Mouse (Mus musculus): ENCODE data around the gene Galnt6.
A peak's percentile ranks its signal among the peaks of the same experiment; 100 is the strongest.

Gene Galnt6

DNA sequence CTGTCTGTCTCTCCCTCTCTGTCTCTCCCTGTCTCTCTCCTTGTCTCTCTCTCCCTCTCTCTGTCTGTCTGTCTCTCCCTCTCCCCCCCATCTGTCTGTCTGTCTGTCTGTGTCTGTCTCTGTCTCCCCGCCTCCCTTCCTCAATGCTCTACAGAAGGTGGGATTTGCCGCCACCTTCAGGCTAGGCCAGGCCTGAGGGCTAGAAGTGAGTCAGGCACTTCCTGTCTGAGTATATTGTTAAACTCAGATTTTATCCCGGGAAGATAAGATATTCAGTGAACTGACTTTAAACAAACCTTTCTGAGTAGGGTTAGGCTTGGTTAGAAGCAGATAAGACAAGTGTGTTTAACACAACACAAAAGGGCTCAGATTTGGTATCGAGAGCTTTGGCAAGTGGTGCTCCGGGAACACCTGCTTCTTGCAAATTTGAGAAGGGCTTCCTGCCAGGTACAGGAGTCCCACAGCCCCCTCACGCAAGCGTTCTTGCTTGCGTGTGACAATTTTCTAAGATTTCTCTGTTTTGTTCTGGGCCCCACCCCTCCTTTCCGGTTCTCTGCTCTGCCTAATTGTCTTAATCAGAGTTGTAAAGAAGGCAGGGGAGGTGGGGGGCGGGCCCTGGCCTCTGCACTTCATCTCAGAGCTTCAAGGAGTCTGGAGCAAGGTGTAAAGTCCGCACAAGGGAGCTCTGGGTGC lies 25.8 kb upstream of the Galnt6 start:
- no peak for DNase-seq (ENCODE audit: inconsistent ontology term)

DNA sequence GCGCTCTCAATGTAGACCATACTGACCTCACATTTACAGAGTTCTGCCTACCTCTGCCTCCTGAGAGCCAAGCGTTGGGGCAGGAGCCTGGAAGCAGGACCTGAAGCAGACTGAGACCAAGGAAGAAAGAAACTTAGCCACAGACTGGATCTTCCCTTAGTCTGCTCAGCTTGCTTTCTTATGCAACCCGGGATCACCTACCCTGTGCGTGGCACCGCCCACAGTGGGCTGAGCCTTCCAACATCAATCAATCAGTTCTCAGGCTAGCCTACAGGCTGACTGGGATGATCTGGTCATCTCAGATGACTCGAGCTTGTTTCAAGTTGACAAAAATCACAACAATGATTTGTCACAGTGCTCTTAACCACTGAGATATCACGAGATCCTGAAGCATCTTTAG lies 24.9 kb upstream of the Galnt6 start:
- DNase-seq (ENCODE audit: inconsistent ontology term), result no peak

DNA sequence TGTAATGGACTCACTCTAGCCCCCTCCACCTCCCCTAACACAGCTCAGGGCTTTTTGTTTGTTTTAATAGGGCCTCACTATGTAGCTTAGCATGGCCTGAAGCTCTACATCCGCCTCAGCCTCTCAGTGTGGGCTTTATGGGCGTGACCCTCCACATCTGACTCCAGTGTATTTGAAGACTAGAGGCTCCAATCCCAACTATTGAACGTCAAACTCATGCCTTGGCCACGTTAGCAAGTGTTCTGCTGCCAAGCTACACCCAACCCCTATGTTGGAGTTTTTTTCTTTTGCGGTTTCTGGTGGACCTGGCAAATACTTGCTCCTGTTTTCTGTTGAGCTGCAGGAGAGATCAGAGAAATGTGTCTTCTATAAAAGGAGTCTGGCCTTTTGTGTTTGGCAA lies 23.9 kb upstream of the Galnt6 start:
- DNase-seq (ENCODE audit: inconsistent ontology term), result no peak

DNA sequence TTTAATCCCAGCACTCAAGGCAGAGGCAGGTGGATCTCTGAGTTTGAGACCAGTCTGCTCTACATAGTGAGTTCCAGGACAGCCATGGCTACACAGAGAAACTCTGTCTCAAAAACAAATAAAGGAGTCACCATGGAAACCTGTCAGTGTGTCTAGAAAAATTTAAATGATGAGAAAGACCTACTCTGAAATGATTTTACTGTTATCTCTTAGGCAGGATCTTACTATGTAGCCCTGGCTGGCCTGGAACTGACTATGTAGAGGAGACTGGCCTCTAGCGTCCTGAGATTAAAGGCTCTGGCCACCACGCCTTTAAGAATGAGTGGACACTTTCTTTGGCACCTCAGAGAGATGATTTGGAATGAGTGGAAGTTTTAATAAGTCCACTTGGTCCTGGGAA lies 23.3 kb upstream of the Galnt6 start:
- no peak for DNase-seq (ENCODE audit: inconsistent ontology term)

DNA sequence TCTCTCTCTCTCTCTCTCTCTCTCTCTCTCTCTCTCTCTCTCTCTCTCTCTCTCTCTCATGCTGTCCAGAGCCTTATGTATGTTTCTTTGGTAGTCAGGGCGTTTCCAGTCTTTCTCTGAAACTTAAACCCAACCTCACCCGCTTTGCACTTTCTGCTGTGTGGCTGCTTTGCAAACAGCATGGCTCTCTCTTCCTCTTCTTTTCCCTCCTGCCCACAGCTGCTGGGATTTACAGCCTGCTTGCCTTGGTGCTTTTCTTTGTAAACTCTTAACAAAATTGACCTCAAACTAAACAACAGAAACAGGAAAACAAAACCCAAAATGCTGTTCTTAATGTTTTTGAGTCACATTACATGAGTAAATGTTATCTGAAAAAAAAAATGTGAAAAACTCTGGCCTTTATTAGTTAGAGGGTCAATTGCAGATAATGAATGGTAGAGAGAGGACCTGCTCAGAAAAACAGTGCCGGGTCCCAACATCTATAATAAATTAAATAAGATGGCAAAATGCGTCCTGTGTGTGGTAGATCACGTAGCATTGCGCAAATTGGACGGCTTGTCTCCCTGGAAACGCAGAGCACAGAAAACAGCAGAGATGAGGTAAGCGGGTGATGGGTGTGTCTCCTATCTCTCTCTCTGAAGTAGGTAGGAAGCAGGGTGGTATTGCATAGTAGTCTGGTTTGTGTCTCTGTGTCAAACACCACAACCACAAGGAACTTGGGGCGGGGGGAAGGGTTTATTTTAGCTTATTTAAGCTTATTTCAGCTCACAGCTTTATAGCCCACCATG lies 20.8 kb upstream of the Galnt6 start:
- DNase-seq (ENCODE audit: inconsistent ontology term), result no peak

DNA sequence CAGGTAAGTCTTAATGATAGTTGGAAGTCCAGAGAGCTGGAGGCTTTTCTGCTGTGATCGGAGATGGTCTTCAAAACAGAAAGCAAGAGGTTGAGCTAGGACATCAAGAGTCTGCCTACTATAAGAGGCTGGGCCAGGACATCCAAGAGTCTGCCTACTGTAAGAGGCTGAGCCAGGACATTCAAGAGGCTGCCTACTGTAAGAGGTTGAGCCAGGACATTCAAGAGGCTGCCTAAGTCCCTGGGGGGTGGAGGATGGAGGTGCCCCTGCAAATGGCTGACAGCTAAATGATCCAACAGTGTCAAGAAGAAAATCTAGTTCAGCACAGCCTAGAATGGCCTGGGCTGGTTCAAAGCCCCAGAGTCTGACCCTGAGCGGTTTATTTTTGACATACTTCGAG lies 19.4 kb upstream of the Galnt6 start:
- DNase-seq (ENCODE audit: inconsistent ontology term), result no peak

DNA sequence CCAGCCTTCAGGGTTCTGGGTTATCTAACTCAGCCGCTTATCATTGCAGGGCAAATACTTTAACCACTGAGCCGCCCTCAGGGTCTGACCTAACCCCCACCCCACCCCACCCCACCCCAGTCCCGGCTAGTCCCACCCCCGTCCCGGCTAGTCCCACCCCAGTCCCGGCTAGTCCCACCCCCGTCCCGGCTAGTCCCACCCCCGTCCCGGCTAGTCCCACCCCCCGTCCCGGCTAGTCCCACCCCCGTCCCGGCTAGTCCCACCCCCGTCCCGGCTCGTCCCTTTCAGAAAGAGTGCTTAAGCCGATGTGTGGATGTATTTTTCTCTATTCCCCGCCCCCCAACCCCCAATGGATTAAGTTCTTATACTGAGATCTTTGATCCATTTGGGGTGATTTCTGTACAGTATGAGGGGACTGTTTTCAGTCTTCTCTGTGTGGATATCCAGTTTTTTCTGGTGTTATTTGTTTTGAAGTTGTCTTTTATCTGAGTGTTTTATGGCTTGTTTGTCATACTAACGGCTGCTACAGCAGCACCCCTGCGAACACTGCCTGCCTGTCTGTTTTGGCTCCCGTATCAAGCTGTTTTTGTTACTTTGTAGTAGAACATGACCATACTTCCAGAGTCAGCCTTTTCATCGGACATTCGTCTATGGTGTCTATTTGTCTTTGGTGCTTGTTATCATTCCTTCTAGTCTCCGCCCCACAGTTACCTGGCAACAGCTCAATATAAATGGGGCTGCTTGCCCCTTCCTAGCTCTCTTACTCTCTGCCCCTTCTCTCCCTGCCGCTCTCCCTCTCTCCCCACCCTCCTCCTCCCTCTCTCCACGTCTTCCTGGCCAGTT lies 18.2 kb upstream of the Galnt6 start:
- peak; percentile 61 for DNase-seq (ENCODE audit: inconsistent ontology term)

DNA sequence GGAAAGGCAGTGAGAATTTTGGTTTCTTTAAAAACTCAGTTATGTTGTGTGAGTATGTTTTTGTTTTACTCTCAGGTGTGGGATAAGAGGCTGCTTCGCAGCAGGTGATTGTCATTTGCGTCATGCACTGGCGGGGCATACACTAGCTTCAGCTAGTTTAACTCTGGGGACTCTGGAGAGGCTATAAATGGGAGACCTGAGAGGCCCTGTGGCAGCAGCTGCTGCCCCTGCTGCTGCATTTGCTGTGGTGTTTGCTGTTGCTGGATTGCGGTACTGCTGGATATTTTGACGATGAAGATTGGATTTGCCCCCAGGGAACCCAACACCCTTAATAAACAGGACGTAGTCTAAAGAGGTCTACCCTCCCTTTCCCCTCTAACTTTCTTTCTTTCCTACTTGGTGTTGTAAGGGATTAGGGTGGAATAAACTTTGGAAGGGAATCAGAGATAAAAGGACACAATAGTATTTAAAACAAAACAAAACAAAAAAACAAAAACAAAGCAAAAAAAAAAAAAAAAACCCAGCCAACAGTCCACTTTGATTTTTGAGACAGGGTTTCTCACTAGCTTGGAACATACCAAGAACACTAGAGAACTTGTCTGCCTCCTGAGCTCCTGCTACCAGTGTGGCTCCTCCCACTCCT lies 17.4 kb upstream of the Galnt6 start:
- DNase-seq (ENCODE audit: inconsistent ontology term), result no peak

DNA sequence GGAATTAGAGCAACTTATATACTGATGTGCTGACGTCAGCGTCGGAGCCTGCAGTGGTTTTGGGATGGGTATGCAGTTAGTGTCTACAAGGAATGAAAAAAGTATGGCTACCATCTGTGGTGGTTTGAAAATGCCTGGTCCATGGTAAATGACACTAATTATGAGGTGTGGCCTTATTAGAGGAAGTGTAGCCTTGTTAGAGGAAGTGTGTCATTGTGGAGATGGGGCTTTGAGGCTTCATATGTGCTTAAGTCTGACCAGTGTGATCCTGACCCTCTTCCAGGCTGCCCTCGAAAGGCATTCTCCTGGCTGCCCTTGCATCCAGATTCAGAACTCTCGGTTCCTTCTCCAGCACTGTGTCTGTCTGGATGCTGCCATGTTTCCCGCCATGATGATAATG lies 14.1 kb upstream of the Galnt6 start:
- DNase-seq (ENCODE audit: inconsistent ontology term), result no peak

DNA sequence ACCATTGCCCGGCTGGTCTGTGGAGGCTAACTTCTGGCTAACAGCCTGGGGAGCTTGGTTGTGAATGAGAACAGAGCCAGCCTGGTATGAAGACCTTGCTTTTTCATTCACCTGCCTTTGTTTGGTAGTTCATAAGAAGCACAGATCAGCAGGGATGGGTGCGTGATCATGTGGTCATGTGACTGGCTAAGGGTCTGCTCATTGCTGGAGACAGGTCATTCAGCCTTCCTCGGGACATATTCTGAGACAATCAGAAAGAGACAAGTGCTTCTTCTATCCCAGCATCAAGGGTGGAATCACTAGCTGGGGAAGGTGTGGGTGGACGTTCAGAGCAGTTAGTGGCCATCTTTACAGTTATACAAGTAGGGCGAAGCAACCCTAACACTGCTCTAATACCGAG lies 10.3 kb upstream of the Galnt6 start:
- DNase-seq (ENCODE audit: inconsistent ontology term), result no peak

DNA sequence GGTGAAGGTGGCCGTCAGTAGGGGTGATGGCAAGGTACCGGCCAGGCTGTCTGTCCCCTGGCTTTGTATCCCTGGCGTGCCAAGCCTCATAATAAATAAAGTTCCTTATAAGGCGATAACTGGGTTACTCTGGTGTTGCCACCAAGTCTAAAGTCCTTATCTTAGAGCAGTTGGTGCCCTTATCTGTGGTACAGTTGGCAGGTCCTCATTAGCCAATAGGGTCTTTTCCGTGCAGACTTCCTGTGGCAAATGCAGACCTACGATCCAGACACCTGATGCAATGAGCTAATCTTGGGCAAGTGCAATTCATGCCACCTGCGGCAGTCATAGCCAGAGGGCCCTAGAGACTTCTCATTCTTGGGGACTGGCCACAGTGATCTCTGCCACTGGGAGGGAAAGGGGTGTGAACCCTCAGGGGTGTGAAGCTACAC lies 9.2 kb upstream of the Galnt6 start:
- DNase-seq (ENCODE audit: inconsistent ontology term), result no peak

DNA sequence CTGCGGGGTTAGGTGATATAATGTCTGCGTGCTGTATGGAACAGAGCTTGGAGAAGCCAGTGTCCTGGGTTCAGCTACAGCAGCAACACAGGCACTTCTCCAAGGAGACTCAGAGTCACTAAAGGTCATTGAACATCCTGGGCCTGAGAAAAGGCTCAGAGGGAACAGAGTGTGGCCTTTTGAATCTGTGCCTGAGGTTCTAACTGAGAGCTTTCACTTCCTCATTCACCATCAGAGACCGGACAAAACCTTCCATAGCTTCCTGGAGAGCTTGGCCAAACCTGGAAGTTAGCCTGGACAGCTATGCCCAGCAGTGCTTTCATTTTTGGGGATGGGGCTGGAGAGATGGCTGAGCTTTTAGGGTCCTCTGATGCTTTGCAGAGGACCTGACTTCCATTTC lies 8.5 kb upstream of the Galnt6 start:
- no peak for DNase-seq (ENCODE audit: inconsistent ontology term)

DNA sequence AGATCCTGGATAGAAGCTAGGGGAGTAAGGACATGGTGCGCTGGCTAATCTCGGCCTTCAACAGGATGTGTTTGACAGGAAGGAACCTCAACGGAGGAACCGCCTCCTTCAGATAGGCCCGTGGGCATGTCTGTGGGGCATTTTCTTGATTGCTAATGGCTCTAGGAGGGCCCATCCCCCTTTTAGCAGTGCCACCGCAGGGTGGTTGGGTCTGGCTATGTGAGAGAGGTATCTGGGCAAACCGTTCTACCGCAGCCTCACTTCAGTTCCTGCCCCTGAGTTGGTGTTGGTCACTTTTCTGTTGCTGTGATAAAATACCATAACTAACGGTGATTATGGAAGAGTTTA lies 6.8 kb upstream of the Galnt6 start:
- DNase-seq (ENCODE audit: inconsistent ontology term), result no peak

DNA sequence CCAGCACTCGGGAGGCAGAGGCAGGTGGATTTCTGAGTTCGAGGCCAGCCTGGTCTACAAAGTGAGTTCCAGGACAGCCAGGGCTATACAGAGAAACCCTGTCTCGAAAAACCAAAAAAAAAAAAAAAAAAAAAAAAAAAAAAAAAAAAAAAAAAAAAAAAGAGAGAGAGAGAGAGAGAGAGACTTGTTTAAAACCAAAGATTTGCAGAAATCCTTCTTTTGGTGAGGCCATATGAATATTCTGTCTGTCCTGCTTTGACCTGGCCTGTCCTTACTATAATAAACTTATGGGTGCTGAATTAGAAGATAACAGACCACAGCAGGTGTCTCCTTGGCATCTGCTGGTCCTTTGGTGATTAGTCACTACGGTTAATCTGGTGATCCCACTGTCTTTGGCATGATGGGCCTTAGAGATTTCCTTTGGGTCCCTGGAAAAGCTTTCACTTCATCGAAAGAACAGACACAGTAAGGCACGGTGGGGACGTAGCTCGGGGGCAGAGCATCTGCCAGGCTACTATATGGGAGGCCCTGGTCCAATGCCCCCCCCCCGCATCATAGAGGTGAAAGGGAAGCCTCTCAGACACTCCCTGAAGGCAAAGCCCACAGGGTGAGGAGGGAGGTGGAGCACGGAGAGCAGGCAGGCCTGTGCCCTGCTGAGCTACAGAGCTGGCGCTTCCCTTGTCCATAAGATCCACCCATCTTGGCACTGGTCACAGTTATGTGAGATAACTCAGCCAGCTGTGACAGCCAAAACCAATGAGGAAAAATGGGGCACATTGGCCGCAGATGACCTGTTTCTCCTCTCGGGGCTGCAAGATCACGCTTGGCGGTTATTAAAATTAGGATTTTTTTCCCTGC lies 6.1 kb upstream of the Galnt6 start:
- DNase-seq (ENCODE audit: inconsistent ontology term), result peak; percentile 70

DNA sequence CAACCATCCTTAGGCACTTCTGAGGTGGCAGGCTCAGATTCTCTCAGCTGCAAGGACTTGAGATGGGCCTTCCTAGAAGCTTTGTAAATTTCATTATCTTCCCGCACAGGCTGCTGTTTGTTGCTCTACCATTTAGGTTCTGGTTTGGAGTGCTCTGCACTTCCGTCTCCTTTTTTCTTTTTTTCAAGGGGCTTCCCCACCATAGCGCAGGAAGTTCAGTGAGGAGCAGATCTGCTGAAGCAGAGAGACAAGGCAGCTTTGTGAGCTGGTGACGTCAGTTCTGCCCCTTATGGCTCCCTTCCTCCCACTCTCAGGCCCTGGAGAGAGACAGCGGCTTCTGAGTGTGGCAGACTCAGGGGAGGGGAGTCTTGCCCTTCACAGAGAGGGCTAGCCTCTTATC lies 3.4 kb upstream of the Galnt6 start:
- no peak for DNase-seq (ENCODE audit: inconsistent ontology term)

DNA sequence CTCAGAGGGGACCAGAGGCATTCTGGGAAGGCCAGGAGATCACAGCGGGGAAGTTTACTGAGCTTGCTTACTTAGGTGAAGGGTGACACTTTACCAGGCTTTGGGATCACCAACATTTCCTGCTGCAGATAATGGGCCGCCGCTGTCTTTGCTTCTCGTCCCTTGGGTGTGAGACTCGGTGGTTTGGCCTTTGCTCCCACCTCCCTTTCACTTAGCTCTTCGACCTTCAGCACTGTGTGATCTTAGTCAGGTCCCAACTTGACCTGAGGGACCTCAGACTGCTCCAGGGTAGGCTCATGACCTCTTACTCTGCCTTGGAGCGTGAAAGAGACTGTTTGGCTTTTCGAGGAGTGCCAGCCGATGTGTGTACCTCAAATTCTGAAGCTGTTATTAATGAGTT lies 1.9 kb upstream of the Galnt6 start:
- no peak for DNase-seq (ENCODE audit: inconsistent ontology term)

DNA sequence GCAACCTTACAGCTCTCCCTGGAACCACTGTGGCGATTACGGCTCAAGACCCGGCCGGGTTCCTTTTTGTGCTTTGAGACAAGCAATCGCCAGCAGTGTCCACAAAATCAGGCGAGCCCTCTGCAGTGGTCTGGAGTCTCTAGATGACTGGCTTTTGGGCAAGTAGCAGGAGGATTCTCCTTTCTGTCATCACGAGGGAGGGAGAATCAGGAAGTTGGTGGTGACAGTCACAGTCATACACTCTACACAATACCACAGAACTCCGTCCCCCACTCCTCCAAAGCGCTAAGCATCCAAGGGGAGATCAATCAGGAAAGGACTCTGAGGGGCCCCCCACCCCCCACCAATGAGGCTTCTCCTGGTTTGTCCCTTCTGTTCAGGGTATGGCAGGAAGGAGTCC lies 590 bp downstream of the Galnt6 start:
- no peak for DNase-seq (ENCODE audit: inconsistent ontology term)

DNA sequence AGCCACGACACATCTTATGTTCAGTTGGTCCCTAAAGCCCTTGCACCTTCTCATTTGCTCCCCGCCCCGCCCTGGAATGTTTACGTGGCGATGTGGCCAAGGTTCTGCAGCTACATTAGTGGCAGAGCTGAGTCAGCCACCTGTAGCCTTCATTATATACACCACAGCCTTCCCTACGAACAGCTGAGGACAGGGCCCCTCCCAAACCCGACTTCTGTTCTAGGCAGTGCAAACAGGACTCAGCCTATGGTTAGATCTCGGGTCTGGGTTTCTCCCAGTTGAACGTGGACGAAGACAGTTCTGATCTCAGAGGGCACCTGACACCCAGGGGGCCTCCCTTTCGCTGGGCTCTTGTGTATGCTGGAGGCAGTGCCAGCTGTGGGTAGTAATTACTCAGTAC lies 1.3 kb downstream of the Galnt6 start:
- no peak for DNase-seq (ENCODE audit: inconsistent ontology term)

DNA sequence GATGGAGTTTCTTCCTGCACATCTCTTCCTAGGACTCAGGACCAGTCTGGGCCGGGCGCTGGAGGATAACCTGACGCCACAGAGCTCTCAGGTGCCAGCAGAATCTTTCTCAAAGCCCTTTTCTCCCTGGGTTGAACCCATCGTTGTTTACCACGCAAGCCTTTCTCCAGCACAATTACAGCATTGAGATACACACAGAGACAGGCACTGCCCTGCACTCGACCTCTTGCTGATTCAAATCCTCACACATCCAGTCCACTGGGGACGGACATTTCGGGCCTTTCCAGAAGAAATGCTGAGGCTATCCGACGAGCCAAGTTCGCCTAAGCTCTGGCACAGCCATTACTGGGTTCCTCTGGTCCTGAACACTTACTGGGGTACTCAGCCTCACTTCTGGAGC lies 2.5 kb downstream of the Galnt6 start:
- no peak for DNase-seq (ENCODE audit: inconsistent ontology term)

DNA sequence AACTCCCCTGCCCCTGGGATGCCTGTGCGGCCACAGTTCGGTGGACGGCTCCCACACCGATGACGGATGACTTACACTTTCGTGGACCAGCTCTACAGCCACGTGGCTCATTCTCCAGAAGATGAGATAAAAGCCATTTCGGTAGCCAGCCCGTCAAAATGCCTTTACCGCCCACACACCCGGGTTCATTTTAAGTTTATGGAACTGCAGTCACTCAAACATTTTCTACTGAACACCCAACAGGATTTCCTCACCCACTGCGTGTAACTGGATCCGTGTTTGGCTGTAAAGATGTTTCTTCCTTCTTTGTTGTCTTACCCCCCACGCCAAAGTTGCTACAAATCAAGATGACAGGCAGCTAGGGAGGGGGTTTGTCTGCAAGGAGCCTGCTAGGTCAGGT lies 5.7 kb downstream of the Galnt6 start:
- DNase-seq (ENCODE audit: inconsistent ontology term), result no peak

DNA sequence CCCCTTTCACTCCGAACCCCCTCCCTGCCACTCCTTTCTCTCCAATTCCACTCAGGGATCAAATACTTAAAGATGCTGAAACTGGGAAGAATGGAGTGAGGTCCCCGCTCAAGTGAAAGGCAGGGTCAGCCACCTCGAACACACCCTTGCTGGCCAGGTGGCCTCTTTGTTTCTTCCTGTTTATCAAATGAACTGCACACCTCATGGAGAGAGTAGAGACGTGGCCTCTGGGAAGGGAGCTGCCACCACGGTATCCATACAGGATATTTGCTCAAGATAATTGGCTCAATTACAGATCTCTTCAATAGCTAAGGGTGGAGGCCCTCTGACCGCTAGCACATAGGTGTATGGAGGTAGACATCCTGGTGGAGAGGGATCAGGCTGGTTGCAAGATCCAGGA lies 6.6 kb downstream of the Galnt6 start:
- DNase-seq (ENCODE audit: inconsistent ontology term), result no peak
